Mouse (Mus musculus) kidney, adult 8-10 months (tissue): ENCODE data around the gene Comtd1.

Experiments used
- DNase-seq, 2 experiments: peaks; one replicate each; pipeline ENCODE4 v3.0.0; 2022

The Comtd1 gene

GRCm38 (mm10) chr14:21831830-21832403 lies 16.9 kb downstream of the Comtd1 start:
- peak in 1 of 2 experiments; percentile 30 for DNase-seq

GRCm38 (mm10) chr14:21830876-21831767 lies 17.7 kb downstream of the Comtd1 start:
- DNase-seq, result peak; percentile 95 to 97

DNA sequence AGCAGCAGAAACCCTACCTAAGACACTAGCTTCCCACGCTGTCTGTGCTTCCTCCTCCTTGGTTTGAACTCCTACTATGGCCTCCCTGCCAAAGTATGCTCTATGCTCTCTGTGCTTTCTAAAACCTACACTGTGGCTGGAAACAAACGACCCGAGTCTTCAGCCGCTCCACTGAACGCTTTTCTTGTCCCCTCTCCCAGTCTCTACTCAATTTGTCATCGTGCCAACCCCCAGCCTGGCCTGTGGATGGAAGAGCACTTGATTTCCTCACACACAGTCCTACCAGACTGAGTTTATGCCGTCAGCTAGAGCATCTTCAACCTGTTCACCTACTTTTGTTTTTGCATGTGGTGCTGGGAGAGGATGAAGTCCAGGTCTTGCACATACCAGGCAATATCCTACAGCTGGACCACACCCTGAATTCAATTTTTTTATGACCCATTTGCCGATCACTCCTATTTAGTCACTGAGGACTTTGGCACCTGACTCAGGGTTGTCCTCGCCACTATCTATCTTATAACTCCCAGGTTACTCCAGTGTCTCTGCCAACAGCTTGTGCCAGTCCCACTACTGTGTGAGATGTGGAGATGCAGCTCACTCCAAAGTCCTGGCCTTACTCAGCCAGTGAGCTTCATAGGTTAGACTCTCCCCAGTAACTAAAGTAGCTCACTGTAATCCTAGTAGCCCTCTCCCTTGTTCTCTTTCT lies 22.8 kb downstream of the Comtd1 start:
- no peak for DNase-seq

DNA sequence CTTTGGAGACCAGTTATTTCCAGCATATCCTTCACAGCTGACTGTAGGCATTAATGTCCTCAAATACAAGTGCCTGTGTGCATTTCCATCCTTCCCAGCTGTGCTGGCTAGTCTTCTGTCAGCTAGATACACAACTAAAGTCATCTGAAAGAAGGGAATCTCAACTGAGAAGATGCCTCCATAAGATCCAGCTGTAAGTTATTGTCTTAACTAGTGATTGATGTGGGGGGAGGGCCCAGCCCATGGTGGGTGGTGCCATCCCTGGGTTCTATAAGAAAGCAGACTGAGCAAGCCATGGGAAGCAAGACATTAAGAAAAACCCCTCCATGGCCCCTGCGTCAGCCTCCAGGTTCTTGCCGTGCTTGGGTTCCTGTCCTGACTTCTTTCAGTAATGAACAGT lies 23.8 kb downstream of the Comtd1 start, which contains the start of gene Vdac2:
Vdac2 (plus strand) TSS at position 301 of the 400 bp plus-strand sequence.
- no peak for DNase-seq

DNA sequence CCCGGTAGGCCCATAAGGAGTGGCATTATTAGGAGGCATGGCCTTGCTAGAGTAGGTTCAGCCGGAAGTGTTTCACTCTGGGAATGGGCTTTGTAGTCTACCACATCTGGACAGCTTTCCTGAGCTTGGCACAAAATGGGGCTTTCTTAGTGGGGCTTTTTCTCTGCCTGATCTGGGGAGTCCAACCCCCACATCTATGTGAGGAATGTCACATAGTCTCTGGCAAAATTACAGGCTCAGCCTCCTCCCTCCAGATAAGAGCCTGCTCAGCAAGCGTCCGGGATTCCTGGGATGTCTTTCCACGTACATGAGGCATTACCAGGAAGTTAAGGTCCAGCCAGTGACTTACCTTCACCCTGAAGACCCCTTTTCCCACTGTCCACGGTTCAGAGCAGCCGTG lies 24.9 kb downstream of the Comtd1 start:
- DNase-seq, result no peak

DNA sequence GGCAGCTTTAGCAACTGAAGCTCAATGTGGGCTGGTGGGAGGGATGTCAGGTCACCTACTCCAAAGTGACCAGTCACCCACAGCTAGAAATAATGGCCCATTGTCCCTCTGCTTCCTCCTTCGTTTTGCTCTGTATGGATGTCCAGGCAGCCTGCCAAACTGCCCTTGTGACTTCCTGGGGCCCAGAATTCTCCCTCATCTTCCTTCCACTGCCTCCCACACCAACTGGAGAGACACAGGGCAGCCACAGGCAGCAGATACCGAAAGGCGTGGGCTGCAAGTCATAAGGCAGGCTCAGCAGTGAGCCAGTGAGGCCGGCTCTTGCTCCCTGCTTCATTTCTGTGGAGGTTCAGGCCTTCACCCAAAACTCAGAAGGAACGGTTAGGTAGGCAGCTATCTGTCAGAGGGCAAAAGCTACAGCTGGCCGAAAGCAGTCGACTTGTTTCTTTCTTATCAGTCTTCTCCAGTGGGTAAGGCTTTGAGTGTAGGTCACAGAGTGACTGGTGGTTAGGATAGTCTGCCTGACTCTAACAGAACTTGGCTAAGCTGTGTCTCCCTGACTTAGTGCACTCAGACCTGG lies 25.9 kb downstream of the Comtd1 start:
- DNase-seq, result peak; percentile 83

GRCm38 (mm10) chr14:21822307-21822706 lies 26.5 kb downstream of the Comtd1 start:
- DNase-seq, result no peak

GRCm38 (mm10) chr14:21820880-21821505 lies 27.8 kb downstream of the Comtd1 start:
- DNase-seq, result no peak

- DNase-seq, result no peak
Measured at GRCm38 (mm10) chr14:21817453-21817852, 31.3 kb downstream of the Comtd1 start.

DNA sequence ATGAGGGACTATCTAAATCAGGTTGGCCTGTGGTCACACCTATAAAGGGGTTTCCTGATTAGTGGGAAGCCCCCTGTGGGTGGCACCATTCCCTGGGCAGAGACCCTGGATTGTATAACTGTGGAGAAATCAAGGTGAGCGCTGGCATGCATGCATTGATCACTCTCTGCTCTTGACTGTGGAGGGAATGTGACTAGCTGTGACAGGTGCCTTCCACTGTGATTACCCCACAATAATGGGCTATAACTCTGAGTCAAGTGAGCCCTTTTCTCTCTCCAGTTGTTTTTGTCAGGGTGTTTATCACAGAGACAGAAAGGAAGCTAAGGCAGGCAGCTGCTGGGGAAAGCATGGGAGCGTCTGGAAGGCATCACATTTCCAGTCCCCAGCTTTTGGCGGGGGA lies 32.5 kb downstream of the Comtd1 start:
- no peak for DNase-seq

GRCm38 (mm10) chr14:21814606-21815005 lies 34.2 kb downstream of the Comtd1 start:
- no peak for DNase-seq

DNA sequence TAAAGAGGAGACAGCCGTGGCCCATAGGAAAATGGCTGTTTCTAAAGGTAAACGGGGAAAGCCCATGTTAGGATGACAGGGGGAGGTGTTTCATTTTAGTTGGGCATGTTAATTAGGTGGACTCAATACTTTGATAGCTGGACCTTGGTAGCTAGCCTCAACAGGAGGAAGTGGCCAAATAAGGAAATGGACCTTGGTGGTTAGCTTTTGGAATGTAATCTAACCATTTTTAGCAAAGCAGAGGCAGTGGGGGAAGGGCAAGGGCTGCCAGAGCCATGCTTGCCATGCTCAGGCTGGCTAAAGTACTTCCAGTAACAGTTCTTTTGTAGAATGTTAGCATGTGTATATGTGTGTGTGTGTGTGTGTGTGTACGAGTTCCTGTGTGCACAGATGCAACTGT lies 34.9 kb downstream of the Comtd1 start:
- peak in 1 of 2 experiments; percentile 32 for DNase-seq

- no peak for DNase-seq
Measured at GRCm38 (mm10) chr14:21813216-21813615, 35.6 kb downstream of the Comtd1 start.

GRCm38 (mm10) chr14:21812590-21813162 lies 36.1 kb downstream of the Comtd1 start:
- DNase-seq, result peak; percentile 56 to 79

DNA sequence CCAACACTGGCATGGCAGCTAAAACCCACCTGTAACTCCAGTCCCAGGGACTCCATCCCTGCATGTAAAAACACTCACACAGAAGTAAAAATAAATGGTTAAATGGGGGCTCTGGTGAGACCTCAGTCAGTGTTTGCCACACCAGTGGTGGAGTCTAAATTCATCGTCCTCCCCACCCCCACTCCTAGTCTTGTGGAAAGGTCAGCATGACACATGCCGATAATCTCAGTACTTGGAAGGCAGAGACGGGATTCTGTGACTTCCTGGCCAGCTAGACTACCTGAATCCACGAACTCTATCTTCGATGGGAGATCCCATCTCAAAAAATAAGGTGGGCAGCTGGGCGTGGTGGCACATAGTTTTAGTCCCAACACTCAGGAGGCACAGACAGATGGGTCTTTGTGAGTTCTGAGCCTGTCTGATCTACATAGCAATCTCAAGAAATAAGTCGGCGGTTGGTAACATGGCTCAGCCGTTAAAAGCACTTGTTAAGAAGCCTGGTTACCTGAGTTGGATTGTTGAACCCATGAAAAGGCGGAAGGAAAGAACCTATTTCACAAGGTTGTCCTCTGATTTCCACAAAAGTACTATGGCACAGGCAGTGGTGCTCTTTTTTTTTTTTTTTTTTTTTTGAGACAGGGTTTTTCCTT lies 36.9 kb downstream of the Comtd1 start:
- no peak for DNase-seq

DNA sequence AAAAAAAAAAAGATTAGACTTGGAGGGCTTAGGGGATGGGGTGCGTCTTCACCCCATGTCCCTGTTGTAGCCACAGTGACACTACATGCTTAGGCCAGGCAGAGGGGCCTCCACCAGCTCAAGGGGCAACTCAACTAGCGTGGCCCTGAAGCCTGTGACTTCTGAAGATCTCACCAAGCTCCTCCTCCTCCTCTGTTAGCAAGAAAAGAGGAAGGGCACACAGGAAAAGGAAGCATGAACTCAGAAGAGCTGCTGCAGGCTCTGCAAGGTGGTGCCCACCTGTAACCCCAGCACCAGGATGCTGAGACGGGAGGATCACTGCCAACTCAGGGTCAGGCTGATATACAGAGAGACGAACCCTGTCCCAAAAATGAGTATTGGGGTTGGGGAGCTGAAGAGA lies 37.5 kb downstream of the Comtd1 start:
- no peak for DNase-seq

DNA sequence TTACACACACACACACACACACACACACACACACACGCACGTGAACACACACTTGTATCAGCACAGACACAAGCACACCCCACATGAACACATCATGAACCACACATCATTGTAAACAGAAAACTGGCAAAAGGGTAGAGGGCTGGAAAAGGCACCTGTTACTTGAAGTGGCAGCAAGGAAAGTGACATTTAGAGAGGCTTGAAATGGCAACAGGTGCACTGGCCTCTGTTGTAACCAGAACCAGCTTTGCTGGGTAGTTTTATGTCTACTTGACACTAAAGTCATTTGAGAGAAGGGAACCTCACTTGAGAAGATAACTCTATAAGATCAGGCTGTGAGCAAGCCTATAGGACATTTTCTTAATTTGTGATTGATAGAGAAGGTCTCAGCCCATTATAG lies 39.4 kb downstream of the Comtd1 start:
- DNase-seq, result no peak

DNA sequence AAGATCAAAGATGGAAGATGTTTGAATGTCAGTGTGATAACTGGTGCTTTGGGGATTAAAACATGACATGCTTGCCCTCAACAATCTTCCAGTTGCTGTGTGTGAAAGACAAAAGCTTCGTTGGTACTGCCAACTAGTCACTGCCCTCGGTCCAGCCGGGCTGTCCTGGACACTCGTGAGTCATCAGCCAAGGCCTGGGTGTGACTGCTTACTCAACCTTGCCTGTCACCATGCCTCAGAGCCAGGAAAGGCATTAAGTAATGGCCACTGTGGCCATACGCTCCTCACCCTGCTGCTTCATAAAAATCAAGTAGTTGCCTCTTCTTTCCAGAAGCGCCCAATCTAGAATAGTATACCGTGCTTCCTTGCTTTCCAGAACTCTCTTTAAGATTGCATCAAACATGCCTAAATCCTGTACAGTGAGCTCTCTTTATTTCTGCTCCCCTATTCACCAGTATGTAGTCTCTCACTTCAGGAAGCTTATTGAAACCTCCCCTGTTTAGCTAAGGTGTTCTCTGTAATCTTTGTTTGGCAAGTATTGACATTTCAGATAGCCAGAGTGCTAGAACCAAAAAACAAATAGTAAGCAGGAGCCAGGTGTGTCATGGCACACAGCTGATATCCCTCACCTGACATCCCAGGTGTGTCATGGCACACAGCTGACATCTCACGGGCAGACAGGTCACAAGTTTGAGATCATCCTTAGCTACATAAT lies 40.4 kb downstream of the Comtd1 start:
- DNase-seq, result no peak

GRCm38 (mm10) chr14:21806631-21807160 lies 42.1 kb downstream of the Comtd1 start:
- DNase-seq, result no peak

- DNase-seq, result no peak
Measured at GRCm38 (mm10) chr14:21806203-21806602, 42.6 kb downstream of the Comtd1 start.
